Mouse (Mus musculus) forebrain, embryonic 15.5 days (tissue): ENCODE results near the gene Rapgef4. TPM values are rescaled to one million over a fixed set of nuclear protein-coding genes. Genes with fewer than 3 reads are reported as not detected.

Experiments
- ATAC-seq: fragments of 200-750 bp; cut with Nextera tagmentation; replicated peaks from 2 replicates; pipeline ENCODE4 v1.8.0; 2017; ENCODE audit warnings: mild to moderate bottlenecking, moderate TSS enrichment, moderate library complexity
- H3K27ac ChIP-seq: fragments of 300-500 bp; sonication (generic); replicated peaks from 2 replicates; pipeline ENCODE4 v1.5.1; 2015; ENCODE audit warnings: mild to moderate bottlenecking, inconsistent platforms
- H3K27me3 ChIP-seq: fragments of 300-500 bp; sonication (generic); 2 replicates; pipeline ENCODE4 v1.6.1; 2015; ENCODE audit warnings: inconsistent platforms
- H3K36me3 ChIP-seq: fragments of 300-500 bp; sonication (generic); 2 replicates; pipeline ENCODE4 v1.6.1; 2015; ENCODE audit warnings: mild to moderate bottlenecking, inconsistent platforms
- H3K4me1 ChIP-seq: fragments of 300-500 bp; sonication (generic); 2 replicates; pipeline ENCODE4 v1.6.1; 2015; ENCODE audit warnings: inconsistent platforms
- H3K4me2 ChIP-seq: fragments of 300-500 bp; sonication (generic); replicated peaks from 2 replicates; pipeline ENCODE4 v1.6.1; 2015; ENCODE audit warnings: mild to moderate bottlenecking, inconsistent platforms
- H3K4me3 ChIP-seq: fragments of 300-500 bp; sonication (generic); 2 replicates; pipeline ENCODE4 v1.5.1; 2015; ENCODE audit warnings: mild to moderate bottlenecking, inconsistent platforms
- H3K9ac ChIP-seq: fragments of 300-500 bp; sonication (generic); replicated peaks from 2 replicates; pipeline ENCODE4 v1.6.1; 2015; ENCODE audit warnings: mild to moderate bottlenecking, inconsistent platforms
- H3K9me3 ChIP-seq: fragments of 300-500 bp; sonication (generic); 2 replicates; pipeline ENCODE4 v1.6.1; 2016; ENCODE audit warnings: inconsistent platforms
- WGBS: fragments of 180-500 bp; shearing (Covaris S2); methylation state at CpG from one replicate; pipeline ENCODE4 v1.1.7; 2015; ENCODE audit warnings: mixed read lengths; 5-methylcytosine and 5-hydroxymethylcytosine counted together
- polyA plus RNA-seq: library from polyadenylated mRNA; unstranded; fragments of >200 nt; fragmentation: Nextera tagmentation; extraction: Ambion mirVana; gene quantifications from 2 replicates; pipeline ENCODE4 v1.2.1, GENCODE M21; 2015

Rapgef4 gene
- polyA plus RNA-seq, 1 experiment from 2014 or later, result 14.0 TPM

- no peak overlapping the region for H3K4me3 ChIP-seq
- ATAC-seq, result peak; percentile 56
- H3K4me1 ChIP-seq, result peaks cover 18% of the 10 kb centered on the region
- H3K9ac ChIP-seq, result no peak overlapping the region
- H3K27ac ChIP-seq, result peak overlapping the region; percentile 75
- no peaks in the 10 kb centered on the region for H3K36me3 ChIP-seq
- H3K9me3 ChIP-seq, result no peaks in the 10 kb centered on the region
- WGBS, result 19% methylated on average over 1 of the region's 1 CpGs
- no peaks in the 10 kb centered on the region for H3K27me3 ChIP-seq
- H3K4me2 ChIP-seq, result peak overlapping the region; percentile 32
These were observed 57.2 kb downstream of the Rapgef4 start for GRCm38 (mm10) chr2:72038235-72038634.

- Histone ChIP-seq H3K4me3 (no peak overlapping the region), H3K4me1 (peaks cover 18% of the 10 kb centered on the region), H3K9me3 (no peaks in the 10 kb centered on the region), H3K27me3 (no peaks in the 10 kb centered on the region), H3K36me3 (no peaks in the 10 kb centered on the region), H3K4me2 (peak overlapping the region; percentile 32), H3K9ac (peak overlapping the region; percentile 12), H3K27ac (peak overlapping the region; percentile 75)
- WGBS, result 31% methylated on average over 18 of the region's 18 CpGs
- peak; percentile 57 for ATAC-seq
These were observed 57.7 kb downstream of the Rapgef4 start for GRCm38 (mm10) chr2:72038651-72039251.

GRCm38 (mm10) chr2:72039522-72040045 is 58.5 kb downstream of the Rapgef4 start:
- 32% methylated on average over 8 of the region's 8 CpGs for WGBS
- 0 out of 2 replicates have a peak, but pooled peaks have one; percentile 39 for ATAC-seq
- H3K9ac ChIP-seq, result no peak overlapping the region

GRCm38 (mm10) chr2:72041087-72041486 is 60.0 kb downstream of the Rapgef4 start:
- WGBS, result 97% methylated on average over 6 of the region's 6 CpGs
- ATAC-seq, result no peak

More at GRCm38 (mm10) chr2:72039522-72040045, 58.5 kb downstream of the Rapgef4 start:
- Histone ChIP-seq H3K27me3 (no peaks in the 10 kb centered on the region), H3K27ac (peak overlapping the region; percentile 75; the same call in 1 of the 2 replicates), H3K4me3 (no peak overlapping the region), H3K4me1 (peaks cover 18% of the 10 kb centered on the region), H3K9me3 (no peaks in the 10 kb centered on the region), H3K36me3 (no peaks in the 10 kb centered on the region), H3K4me2 (no peak overlapping the region)

GRCm38 (mm10) chr2:72042093-72042492 is 61.1 kb downstream of the Rapgef4 start:
- Histone ChIP-seq H3K27ac (no peak overlapping the region), H3K4me3 (no peak overlapping the region), H3K4me2 (no peak overlapping the region), H3K27me3 (no peaks in the 10 kb centered on the region), H3K9me3 (no peaks in the 10 kb centered on the region), H3K36me3 (no peaks in the 10 kb centered on the region), H3K9ac (no peak overlapping the region), H3K4me1 (peaks cover 24% of the 10 kb centered on the region)
- no peak for ATAC-seq
- WGBS, result 91% methylated on average over 10 of the region's 10 CpGs

More at GRCm38 (mm10) chr2:72041087-72041486, 60.0 kb downstream of the Rapgef4 start:
- Histone ChIP-seq H3K27ac (no peak overlapping the region), H3K27me3 (no peaks in the 10 kb centered on the region), H3K4me2 (no peak overlapping the region), H3K9ac (no peak overlapping the region), H3K9me3 (no peaks in the 10 kb centered on the region), H3K4me1 (peaks cover 18% of the 10 kb centered on the region), H3K36me3 (no peaks in the 10 kb centered on the region), H3K4me3 (no peak overlapping the region)

- ATAC-seq, result no peak
- Histone ChIP-seq H3K4me1 (peaks cover 15% of the 10 kb centered on the region), H3K9ac (no peak overlapping the region), H3K9me3 (no peaks in the 10 kb centered on the region), H3K36me3 (no peaks in the 10 kb centered on the region), H3K4me3 (no peak overlapping the region), H3K27ac (no peak overlapping the region), H3K4me2 (no peak overlapping the region), H3K27me3 (no peaks in the 10 kb centered on the region)
- WGBS, result 63% methylated on average over 6 of the region's 6 CpGs
These were observed 63.2 kb downstream of the Rapgef4 start for GRCm38 (mm10) chr2:72044191-72044590.

GRCm38 (mm10) chr2:72045024-72045423 is 64.0 kb downstream of the Rapgef4 start:
- ATAC-seq, result no peak
- Histone ChIP-seq H3K27me3 (no peaks in the 10 kb centered on the region), H3K9me3 (no peaks in the 10 kb centered on the region), H3K27ac (no peak overlapping the region), H3K4me3 (no peak overlapping the region), H3K9ac (no peak overlapping the region), H3K4me2 (no peak overlapping the region), H3K4me1 (peaks cover 6% of the 10 kb centered on the region), H3K36me3 (no peaks in the 10 kb centered on the region)
- WGBS, result 76% methylated on average over 8 of the region's 8 CpGs

GRCm38 (mm10) chr2:72045659-72046058 is 64.6 kb downstream of the Rapgef4 start:
- Histone ChIP-seq H3K4me2 (no peak overlapping the region), H3K36me3 (no peaks in the 10 kb centered on the region), H3K27me3 (no peaks in the 10 kb centered on the region), H3K4me3 (no peak overlapping the region), H3K27ac (no peak overlapping the region), H3K9me3 (no peaks in the 10 kb centered on the region), H3K9ac (no peak overlapping the region), H3K4me1 (peaks cover 5% of the 10 kb centered on the region)
- 71% methylated on average over 11 of the region's 11 CpGs for WGBS
- no peak for ATAC-seq

GRCm38 (mm10) chr2:72050451-72050850 is 69.4 kb downstream of the Rapgef4 start:
- Histone ChIP-seq H3K36me3 (no peaks in the 10 kb centered on the region), H3K27ac (no peak overlapping the region), H3K9ac (no peak overlapping the region), H3K4me1 (peaks cover 5% of the 10 kb centered on the region), H3K9me3 (no peaks in the 10 kb centered on the region), H3K4me3 (no peak overlapping the region), H3K27me3 (no peaks in the 10 kb centered on the region), H3K4me2 (no peak overlapping the region)
- 15% methylated on average over 7 of the region's 7 CpGs for WGBS
- 0 out of 2 replicates have a peak, but pooled peaks have one; percentile 35 for ATAC-seq

GRCm38 (mm10) chr2:72054280-72054679 is 73.2 kb downstream of the Rapgef4 start:
- Histone ChIP-seq H3K4me2 (no peak overlapping the region), H3K36me3 (no peaks in the 10 kb centered on the region), H3K9me3 (no peaks in the 10 kb centered on the region), H3K4me1 (no peaks in the 10 kb centered on the region), H3K27me3 (no peaks in the 10 kb centered on the region), H3K9ac (no peak overlapping the region), H3K4me3 (no peak overlapping the region), H3K27ac (no peak overlapping the region)
- 81% methylated on average over 5 of the region's 5 CpGs for WGBS
- ATAC-seq, result no peak

GRCm38 (mm10) chr2:72054736-72055135 is 73.7 kb downstream of the Rapgef4 start:
- H3K27me3 ChIP-seq, result no peaks in the 10 kb centered on the region
- H3K36me3 ChIP-seq, result no peaks in the 10 kb centered on the region
- no peak for ATAC-seq
- no peaks in the 10 kb centered on the region for H3K4me1 ChIP-seq
- H3K9me3 ChIP-seq, result no peaks in the 10 kb centered on the region
- no peak overlapping the region for H3K27ac ChIP-seq
- H3K4me2 ChIP-seq, result no peak overlapping the region
- WGBS, result 81% methylated on average over 6 of the region's 6 CpGs
- no peak overlapping the region for H3K9ac ChIP-seq
- no peak overlapping the region for H3K4me3 ChIP-seq

- ATAC-seq, result no peak
- Histone ChIP-seq H3K9ac (no peak overlapping the region), H3K27me3 (no peaks in the 10 kb centered on the region), H3K4me1 (no peaks in the 10 kb centered on the region), H3K27ac (no peak overlapping the region; the same call in 1 of the 2 replicates), H3K36me3 (no peaks in the 10 kb centered on the region), H3K9me3 (no peaks in the 10 kb centered on the region), H3K4me2 (no peak overlapping the region), H3K4me3 (no peak overlapping the region)
- WGBS, result 76% methylated on average over 5 of the region's 5 CpGs
These were observed 74.4 kb downstream of the Rapgef4 start for GRCm38 (mm10) chr2:72055476-72055875.
